Mouse (Mus musculus) frontal cortex, adult 2 months (tissue): ENCODE data around the gene Pigh. TPM values are rescaled to one million over a fixed set of nuclear protein-coding genes. Genes with fewer than 3 reads are reported as not detected.

ENCODE experiments used
- DNase-seq, 2 experiments: peaks; one replicate each; pipeline ENCODE4 v3.0.0; 2022; ENCODE audit warnings: low spot score in 1 of 2; ENCODE audit errors: extremely low spot score in 1 of 2
- polyA plus RNA-seq: library from polyadenylated mRNA; depleted of rRNA; stranded (reverse); fragments of >200 nt; gene quantifications from 2 replicates; pipeline ENCODE4 v1.2.3, GENCODE M21; 2012

Pigh gene
- polyA plus RNA-seq, 1 experiment: 12.1 TPM

DNA sequence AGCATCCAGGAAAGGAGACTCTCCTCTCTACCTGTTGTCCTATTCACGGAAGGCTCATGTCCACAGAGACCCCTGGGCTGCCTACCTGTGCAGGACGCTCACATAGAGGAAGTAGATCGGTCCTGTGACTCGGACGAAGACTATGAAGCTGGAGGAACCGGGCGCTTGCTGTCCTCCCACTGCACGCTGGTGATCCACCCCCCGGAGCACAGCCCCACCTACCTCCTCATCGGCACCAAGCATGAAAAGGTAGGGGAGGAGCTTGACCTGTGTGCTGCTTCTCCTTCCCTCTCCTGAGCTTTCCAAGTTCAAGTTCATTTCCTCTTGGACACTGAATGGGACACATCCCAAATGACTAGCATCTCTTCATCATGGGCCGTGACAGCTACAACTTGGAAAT, 21.1 kb downstream of the Pigh start:
- no peak for DNase-seq

DNA sequence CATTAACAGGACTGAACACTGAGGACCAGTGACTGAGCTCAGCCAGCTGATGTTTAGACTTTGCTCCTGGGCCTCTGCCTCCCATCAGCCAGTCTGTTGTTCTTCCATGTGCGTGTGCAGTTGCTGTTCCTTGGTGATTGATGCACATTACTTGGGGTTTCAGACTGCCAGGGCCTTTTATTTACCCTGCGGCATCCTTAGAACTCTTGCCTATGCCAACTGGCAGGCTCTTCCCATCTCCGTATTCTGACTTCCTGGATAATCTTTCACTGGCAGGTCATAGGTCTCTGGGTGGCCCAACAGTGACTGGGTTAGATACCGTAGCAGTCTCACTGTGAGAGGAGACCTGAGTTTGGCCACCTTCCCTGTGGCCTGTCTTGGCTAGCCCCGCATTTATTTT, 21.9 kb downstream of the Pigh start:
- DNase-seq: no peak

DNA sequence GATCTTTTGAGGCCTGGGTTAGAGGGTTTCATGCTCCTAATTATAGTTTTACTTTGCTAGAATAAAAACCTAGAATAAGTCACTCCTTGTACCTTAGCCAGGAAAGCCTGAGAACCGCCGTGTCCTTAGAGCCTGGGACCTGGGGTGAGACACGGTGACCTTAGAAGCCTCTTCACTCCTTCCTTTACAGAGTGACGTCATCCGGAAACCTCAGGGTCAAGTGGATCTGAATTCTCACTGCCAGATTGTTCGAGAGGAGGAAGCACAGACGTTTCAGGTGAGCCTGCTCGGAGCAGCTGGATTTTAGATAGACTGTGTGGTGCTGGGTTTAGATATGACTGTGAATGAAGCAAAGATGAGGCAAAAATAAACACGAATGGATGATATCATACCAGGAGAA, 23.0 kb downstream of the Pigh start:
- no peak for DNase-seq

DNA sequence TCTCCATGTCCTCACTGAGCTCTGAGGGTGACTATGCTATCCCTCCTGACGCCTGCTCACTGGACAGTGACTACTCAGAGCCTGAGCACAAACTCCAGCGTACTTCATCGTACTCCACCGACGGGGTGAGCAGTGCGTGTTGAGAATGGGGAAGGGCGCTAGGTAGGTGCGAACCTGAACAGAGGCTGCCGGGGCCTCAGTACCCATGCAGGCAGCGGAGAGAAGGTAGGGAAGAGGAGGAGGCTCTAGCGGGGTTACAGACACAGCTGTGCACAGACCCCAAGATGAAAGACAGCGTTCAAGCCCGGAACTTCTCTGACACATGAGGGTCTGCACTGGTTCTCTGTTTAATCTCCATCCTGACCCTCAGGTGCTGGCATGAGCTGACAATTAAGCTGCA, 25.0 kb downstream of the Pigh start:
- DNase-seq: no peak

DNA sequence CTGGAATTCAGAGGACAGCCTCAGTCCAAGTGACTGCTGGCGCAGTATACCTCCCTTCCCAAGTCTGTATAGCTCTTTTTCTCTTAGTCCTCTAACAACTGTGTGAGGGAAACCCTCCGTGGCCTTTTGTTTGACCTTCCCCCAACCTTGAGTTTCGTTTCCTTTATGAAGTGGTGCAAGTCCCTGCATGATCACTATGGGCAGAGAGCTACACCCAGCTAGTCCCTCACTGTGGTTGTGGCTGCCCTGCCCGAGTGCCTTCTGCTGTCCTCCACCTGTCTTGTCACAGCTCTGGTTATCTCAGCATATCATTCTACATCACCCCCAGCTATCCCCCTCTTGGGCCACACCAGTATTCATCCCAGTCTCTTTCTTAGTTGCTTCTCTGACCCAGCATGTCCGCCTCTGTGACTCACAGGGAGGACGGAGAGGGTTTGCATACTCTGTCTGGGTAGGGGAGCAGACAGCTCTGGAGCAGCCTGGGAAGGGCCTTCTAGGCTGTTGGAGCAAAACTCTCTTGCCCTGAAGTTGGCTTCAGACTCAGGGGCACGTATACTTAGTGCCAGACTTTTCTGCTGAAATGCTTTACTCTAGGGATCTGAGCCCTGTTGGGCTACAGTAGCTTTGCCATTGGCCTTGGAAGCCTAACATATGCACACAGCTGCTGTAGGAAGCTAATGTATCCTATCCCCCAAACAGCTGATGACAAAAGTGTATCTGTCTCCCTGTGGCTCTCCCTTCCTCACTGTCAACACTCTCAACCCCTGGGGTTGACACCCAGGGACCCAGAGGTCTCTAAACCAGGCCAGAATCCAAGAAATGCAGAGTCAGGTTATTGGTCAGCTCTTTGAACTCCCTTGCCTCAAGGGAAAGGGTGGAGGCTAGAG, 28.4 kb downstream of the Pigh start:
- DNase-seq: no peak

DNA sequence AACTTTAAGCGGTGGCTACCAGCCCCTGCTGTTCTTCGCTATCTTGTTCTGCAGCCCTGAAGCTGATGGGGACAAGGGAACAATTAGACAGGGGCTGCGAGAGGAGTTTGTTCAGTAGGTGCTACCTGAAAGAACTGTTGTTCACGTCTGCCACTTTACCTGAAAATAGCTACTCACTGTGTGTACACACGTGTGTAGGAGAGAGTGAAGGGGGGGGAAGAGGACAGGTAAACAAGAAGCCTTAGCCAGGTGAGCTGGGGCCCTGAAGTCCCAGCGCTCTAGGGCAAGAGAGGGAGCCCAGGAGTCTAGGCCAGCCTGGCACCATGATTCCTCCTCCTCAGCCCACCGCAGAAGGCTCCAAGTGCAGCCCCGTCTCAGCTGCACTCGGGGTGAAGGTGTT, 29.3 kb downstream of the Pigh start:
- DNase-seq: no peak

- DNase-seq: no peak
These were observed 29.9 kb downstream of the Pigh start for GRCm38 (mm10) chr12:79059573-79059972.

DNA sequence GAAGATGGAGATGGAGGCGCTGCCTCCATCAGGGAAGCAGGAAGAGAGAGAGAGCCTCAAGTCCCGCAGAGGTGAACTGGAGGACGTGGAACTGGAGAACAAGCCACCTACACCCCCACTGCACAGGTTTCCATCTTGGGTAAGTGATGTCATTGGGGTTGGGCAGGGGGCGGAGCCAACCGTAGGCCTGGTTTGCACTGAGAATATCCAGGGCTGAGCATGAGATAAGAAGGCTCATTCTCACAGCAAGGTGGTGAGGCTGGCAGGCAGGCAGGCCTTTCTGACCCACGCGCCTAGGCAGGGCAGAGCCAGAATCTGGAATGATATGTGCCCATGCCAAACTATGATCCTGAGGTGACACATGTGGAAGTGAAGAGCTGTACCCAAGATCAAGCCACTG, 34.2 kb downstream of the Pigh start:
- DNase-seq: peak in 1 of 2 experiments; percentile 18

DNA sequence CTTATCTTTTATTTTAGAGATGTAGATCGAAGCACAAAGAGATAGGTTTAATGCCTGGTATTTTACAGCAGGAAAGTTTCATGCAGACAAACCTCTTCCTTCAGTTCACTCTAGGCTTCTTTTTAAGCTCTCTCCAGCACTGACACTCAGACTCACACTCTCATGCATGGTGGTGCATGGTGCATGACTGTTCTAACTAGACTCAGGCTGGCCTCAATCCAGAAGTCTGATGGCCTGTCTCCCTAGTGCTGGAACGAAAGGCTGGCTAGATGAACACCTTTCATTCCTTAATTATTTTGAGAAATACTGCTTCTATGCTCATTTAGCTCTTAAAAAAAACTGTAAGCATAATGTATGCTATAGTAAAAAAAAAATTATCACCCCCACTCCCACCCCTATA, 37.4 kb downstream of the Pigh start:
- DNase-seq: no peak

GRCm38 (mm10) chr12:79050545-79051212, 38.8 kb downstream of the Pigh start:
- DNase-seq: no peak

DNA sequence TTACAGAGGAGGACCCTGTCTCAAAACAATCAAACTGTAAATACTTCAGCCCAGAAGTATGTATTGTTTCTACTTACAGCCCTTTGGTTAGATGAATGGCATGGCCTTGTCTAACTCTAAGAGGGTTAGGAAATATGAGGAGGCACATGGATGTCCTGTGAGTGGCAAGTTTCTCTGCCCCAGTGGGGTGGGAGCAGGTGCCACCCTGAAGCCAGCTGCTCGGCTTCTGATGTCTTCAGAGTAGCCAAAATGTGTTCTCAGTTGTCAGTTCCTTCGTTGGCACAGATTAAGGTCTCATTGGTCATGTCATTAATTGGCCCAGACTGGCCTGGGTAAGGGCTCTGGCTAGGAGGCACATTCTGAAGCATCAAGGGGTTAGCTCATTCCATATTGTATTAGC, 39.6 kb downstream of the Pigh start:
- DNase-seq: no peak

- DNase-seq: no peak
These were observed 40.6 kb downstream of the Pigh start for GRCm38 (mm10) chr12:79048898-79049297.

DNA sequence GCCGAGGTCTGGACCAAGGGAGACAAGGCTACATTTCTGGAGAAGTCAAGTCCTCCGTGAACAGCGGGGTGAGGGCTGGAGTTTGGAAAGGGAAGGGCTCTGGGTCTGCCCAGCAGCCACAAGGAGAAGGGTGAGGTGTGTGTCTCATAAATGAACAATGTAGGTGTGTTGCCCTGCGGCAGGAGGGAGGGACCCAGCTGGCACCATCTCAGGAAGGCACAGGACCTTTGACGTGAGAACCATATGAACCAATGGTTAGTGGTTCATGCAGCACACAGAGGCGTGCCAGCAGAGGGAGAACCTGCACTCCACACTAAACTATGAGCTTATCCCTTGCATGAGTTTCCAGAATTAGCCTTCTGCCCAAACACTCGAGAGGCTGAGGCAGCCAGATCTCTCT, 42.2 kb downstream of the Pigh start:
- DNase-seq: no peak

GRCm38 (mm10) chr12:79046171-79046570, 43.3 kb downstream of the Pigh start:
- peak in 1 of 2 experiments; percentile 35 for DNase-seq

DNA sequence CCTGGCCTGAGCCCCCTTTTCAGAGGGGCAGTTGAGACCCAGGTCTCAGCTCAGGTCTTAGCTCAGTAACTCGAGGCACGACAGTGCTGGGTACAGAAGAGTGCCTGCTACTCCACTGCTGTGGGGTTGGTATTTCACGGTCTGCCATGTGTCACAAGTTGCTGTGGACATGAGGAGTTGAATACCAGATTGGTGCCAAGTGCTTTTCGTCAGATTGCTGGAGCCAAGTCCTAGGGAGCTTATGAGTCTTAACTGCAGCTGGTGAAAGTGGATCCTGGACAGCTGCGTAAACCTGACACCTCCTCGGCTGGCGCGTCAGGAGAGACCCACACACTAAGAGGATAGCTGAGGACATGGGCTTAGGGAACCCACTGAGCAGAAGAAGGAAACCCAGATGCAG, 44.8 kb downstream of the Pigh start:
- DNase-seq: peak in 1 of 2 experiments; percentile 18

DNA sequence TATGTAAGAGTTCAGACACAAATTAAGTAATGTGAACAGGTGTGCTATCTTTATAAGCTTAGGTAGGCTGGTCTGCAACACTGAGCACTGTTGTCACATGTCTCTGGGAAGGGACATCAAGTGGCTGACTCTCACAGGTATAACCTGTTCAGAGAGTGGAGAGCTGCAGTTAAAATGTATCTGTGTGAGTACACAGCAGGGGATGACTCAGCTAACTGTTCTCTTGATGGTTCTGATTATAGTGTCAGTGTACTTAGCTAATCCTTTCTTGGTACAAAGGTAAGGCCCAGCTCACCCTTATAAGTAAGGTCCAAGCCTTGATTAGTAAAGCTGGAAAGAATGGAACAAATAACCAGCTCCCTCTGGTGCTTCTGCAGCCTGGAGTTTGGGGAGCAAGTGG, 48.0 kb downstream of the Pigh start:
- no peak for DNase-seq

DNA sequence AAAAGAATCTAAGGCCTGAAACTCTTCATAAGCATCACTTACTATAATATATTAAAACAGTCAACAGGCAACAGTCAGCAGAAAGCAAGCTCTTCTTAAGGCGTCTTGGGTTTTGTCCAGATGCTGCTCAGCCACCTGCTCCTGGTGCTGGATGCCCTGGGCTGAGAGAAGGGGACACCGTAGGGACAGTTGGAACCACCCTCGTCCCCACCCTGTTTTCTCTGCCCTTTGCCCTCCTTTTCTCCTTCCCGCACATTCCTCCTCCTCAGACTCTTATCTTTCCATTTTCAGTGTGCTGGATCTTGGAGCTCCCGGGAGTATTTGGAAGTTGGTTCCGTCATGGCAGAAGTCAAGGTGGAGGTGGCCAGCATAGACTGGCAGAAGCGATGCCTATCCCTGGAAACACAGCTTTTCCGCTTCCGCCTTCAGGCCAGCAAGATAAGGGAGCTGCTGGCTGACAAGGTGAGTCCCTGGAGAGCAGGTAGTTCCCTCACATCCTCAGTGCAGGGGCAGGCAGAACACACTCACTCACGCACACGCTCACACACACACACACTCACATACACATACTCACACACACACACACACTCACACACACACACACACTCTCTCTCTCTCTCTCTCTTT, 49.1 kb downstream of the Pigh start:
- DNase-seq: no peak

DNA sequence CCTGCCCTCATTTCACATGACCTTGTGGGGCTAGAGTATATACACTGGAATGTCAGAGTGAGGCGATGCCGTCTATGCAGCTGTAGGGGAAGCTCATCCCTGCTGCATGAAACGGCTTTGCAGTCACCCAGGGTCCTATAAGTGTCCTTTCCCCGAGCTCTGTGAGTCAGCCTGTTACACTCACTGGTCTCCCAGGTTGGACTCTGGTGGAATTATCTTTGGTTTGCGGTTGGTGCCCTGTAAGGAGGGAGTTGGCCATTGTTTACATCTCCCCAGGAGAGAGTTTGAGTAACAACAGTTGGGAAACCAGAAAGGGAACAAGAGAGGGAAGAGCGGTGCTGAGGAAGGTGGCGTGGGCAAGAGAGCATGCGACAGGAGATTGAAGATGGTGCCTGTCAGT, 49.7 kb downstream of the Pigh start:
- DNase-seq: no peak

- no peak for DNase-seq
These were observed 54.1 kb downstream of the Pigh start for GRCm38 (mm10) chr12:79035349-79035748.

DNA sequence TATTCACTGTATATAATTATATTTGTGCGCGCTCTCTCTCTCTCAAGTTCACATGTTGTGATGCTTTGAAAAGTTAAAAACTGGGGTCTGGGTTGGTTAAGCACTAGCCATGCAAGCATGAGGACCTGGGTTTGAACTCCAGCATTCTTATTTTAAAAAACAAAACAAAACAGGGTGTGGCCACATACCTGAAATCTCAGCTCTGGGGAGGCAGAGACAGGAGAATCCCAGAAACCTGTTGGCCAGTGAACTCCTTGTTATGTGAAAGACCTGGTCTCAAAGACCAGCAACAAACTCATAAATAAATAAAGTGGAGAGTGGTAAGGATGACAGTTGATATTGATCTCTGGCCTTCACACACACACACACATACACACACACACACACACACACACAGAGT, 55.1 kb downstream of the Pigh start:
- DNase-seq: no peak
